Mouse (Mus musculus): ENCODE measurements around the gene AW551984. TPM values are rescaled to one million over a fixed set of nuclear protein-coding genes. Genes with fewer than 3 reads are reported as not detected.

The AW551984 gene
- not detected for total RNA-seq (2023)

DNA sequence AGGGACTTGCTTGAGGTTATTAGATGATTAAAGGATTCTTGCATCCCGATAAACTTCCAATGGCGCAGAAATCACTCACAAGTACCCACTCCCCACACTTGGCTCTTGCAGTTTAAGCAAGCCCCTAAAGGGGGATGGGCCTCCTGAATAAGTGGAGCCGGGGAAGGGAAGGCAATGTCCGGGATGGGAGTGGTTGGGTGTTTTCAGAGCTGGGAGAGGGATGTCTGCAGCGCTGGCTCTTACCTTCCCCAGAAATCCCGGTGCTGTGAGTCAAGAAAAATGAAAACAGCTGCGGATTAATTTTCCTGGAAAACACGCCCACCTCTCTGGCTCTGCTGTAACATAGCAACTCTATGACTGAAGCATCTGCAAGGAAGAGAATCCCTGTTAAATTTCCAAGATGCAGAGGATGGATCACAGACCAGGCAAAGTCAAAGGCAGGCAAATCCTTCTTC is at the start of gene AW551984:
TSS of gene AW551984 (minus strand) at position 405 of the 455 bp plus-strand sequence.

DNA sequence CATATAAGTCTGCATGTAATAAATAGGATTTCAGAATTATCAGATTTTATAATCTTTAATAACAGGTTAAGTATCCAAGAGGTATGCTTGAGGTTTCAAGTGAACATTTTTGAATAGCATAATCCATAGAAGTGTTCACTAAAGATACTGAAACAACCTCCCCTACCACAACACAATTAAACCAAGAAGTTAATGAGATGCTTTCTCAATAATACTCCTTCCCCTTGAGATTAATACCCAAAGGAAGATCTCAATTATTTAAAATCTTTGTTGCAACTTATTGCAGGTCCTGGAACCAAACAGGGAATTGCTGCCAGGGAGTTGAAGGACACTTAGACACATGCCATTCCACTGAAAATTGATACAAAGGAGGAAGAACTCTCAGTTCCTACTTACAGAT is 40.6 kb upstream of the AW551984 start, which contains the start of gene Olfr961:
TSS of gene Olfr961 (plus strand) at position 301 of the 400 bp plus-strand sequence.

DNA sequence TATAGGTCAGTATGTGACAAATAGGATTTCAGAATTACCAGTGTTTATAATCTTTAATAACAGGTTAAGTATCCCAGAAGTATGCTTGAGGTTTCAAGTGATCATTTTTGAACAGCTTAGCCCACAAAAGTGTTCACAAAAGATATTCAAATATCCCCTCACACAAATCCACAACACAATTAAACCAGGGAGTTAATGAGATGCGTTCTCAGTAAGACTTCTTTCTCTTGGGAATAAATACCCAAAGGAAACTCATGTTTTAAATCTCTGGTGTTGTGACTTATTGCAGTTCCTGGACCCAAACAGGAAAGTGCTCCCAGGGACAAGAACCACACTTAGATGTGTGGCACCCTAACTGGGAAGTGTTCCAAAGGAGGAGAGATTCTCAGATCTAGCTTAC is 16.9 kb upstream of the AW551984 start, which contains the start of gene Olfr960:
TSS of gene Olfr960 (plus strand) at position 301 of the 400 bp plus-strand sequence.

DNA sequence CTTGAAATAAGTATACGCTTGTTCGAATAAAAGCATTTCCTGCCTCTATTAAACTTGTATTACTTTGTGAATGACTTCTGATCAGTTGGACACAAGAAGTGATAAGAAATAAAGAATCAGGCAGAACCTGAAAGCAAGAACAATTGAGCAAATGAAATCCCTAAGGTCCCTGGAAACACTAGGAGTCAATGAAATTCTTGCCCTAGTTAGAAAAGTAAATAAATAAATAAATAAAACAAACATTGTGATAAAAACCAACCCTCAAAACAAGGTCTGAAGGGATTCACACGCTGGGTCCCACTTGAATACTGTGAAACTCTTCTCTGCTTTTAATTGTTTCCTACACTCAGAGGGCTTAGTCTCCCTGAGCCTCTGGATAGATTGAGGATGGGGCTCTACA is 6.2 kb upstream of the AW551984 start, which contains the start of gene Olfr148:
TSS of gene Olfr148 (plus strand) at position 301 of the 400 bp plus-strand sequence.

DNA sequence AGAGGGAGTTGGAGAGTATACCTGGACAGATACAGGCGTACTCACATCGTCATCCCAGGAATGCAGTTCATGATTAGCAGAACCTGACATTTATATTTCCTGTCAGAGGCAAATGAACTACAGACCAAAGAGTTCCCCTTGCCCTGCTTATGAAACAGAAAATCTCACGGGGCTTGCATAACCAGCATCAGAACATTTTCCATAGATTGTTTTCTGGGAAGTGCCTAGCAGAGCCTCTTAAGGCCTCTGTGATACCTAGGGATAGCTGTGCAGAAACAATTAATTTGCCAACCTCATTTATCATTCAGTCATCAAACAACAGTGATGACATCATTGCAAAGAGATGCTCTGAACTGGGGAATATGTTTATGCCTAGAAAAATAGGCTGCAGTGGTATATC is 28.7 kb downstream of the AW551984 start, which contains the start of gene Olfr959:
TSS of gene Olfr959 (minus strand) at position 101 of the 400 bp plus-strand sequence.

DNA sequence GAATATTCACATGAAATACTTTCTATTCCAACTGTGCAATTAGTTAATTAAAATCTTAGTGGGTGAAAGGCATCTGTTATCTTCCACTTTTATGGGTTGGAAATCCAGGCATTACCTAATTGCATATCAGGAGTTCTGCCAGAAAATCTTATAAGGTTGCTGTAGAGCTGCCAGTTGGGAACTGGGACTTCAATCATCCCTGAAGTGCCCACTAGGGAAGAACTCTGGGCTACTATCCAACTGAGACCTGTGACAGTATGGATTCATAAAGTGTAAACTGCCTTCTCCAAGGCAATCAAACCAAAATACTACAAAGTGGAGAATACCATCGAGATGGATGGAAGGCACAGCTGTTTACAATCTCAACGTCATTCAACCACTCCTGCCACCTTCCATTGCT is 50.3 kb downstream of the AW551984 start, which contains the start of gene Olfr958:
TSS of gene Olfr958 (minus strand) at position 109 of the 400 bp plus-strand sequence.

Other genes with a start within 250 kb of the AW551984 start
- not detected for gene Olfr951, start 217.0 kb downstream of the AW551984 start, total RNA-seq (2023)
- not detected for gene Olfr952, start 177.3 kb downstream of the AW551984 start, total RNA-seq (2023)
- gene Olfr954, start 147.7 kb downstream of the AW551984 start, total RNA-seq (2023), result not detected
- not detected for gene Olfr955, start 132.5 kb downstream of the AW551984 start, total RNA-seq (2023)
- gene Olfr44, start 110.4 kb downstream of the AW551984 start, total RNA-seq (2023), result not detected
- not detected for gene Olfr957, start 88.6 kb downstream of the AW551984 start, total RNA-seq (2023)
- gene Olfr958, start 50.3 kb downstream of the AW551984 start, total RNA-seq (2023), result not detected
- not detected for gene Olfr959, start 28.8 kb downstream of the AW551984 start, total RNA-seq (2023)
- gene Olfr148, start 6.3 kb upstream of the AW551984 start, total RNA-seq (2023), result not detected
- not detected for gene Olfr960, start 17.0 kb upstream of the AW551984 start, total RNA-seq (2023)
- gene Olfr961, start 40.7 kb upstream of the AW551984 start, total RNA-seq (2023), result not detected
- gene Olfr963, start 62.8 kb upstream of the AW551984 start, total RNA-seq (2023), result not detected
- not detected for gene Olfr149, start 102.7 kb upstream of the AW551984 start, total RNA-seq (2023)
- gene Olfr965, start 107.0 kb upstream of the AW551984 start, total RNA-seq (2023), result not detected
- not detected for gene Olfr150, start 126.6 kb upstream of the AW551984 start, total RNA-seq (2023)
- not detected for gene Olfr967, start 141.8 kb upstream of the AW551984 start, total RNA-seq (2023)
- not detected for gene Olfr968, start 178.8 kb upstream of the AW551984 start, total RNA-seq (2023)
- not detected for gene Olfr969, start 186.5 kb upstream of the AW551984 start, total RNA-seq (2023)
- gene Olfr970, start 204.5 kb upstream of the AW551984 start, total RNA-seq (2023), result not detected
- not detected for gene Olfr971, start 232.5 kb upstream of the AW551984 start, total RNA-seq (2023)

All from B cell, adult 67 days (primary cell).